Mouse (Mus musculus): Measurements from ENCODE around the gene Fam71f1. TPM values are rescaled to one million over a fixed set of nuclear protein-coding genes. Genes with fewer than 3 reads are reported as not detected.

Fam71f1 gene
- polyA plus RNA-seq (2015; fragmentation: Illumina TruSeq; extraction: RNeasy Lipid Tissue Mini Kit (QIAGEN cat#74804); ENCODE audit: insufficient read depth, low read depth, low replicate concordance), result not detected

GRCm38 (mm10) chr6:29318879-29319278 lies at the start of gene Fam71f1:
TSS of gene Fam71f1 (plus strand) at chr6:29319140.

GRCm38 (mm10) chr6:29272312-29273072 lies 46.4 kb upstream of the Fam71f1 start, which contains the start of gene Hilpda:
TSS of gene Hilpda (plus strand) at chr6:29272488.

DNA sequence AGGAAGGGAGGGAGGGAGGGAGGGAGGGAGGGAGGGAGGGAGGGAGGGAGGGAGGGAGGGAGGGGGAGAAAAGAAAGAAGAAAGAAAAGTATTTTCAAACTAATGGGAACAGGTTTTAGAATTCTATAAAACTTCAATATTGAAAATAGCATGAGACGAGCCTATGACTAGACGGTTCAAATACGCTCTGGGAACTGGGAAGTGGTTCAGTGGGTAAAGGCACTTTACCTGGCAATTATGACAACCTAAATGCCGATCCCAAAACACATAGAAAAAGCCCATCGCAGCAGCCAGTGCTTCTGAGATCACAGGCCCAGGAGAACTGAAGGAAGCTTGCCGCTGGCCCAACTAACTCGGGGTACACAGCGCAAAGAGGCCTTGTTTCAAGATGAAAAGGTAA lies 39.6 kb upstream of the Fam71f1 start, which contains the start of gene Fam71f2:
Gene Fam71f2, plus strand, starts transcription at position 301 of the 400 bp plus-strand sequence.

GRCm38 (mm10) chr6:29347665-29348370 lies 28.9 kb downstream of the Fam71f1 start, which contains the start of gene Calu:
TSS of gene Calu (plus strand) at chr6:29348069.

Other genes with a start within 250 kb of the Fam71f1 start
- 13.7 TPM for gene Rbm28, start 154.1 kb upstream of the Fam71f1 start, polyA plus RNA-seq (2015; fragmentation: Illumina TruSeq; extraction: RNeasy Lipid Tissue Mini Kit (QIAGEN cat#74804); ENCODE audit: insufficient read depth, low read depth, low replicate concordance)
- gene Prrt4, start 139.6 kb upstream of the Fam71f1 start, polyA plus RNA-seq (2015; fragmentation: Illumina TruSeq; extraction: RNeasy Lipid Tissue Mini Kit (QIAGEN cat#74804); ENCODE audit: insufficient read depth, low read depth, low replicate concordance), result 0.31 TPM
- gene Impdh1, start 102.8 kb upstream of the Fam71f1 start, polyA plus RNA-seq (2015; fragmentation: Illumina TruSeq; extraction: RNeasy Lipid Tissue Mini Kit (QIAGEN cat#74804); ENCODE audit: insufficient read depth, low read depth, low replicate concordance), result 26.2 TPM
- gene Hilpda, start 46.7 kb upstream of the Fam71f1 start, polyA plus RNA-seq (2015; fragmentation: Illumina TruSeq; extraction: RNeasy Lipid Tissue Mini Kit (QIAGEN cat#74804); ENCODE audit: insufficient read depth, low read depth, low replicate concordance), result 2.7 TPM
- 1.2 TPM for gene Fam71f2, start 39.5 kb upstream of the Fam71f1 start, polyA plus RNA-seq (2015; fragmentation: Illumina TruSeq; extraction: RNeasy Lipid Tissue Mini Kit (QIAGEN cat#74804); ENCODE audit: insufficient read depth, low read depth, low replicate concordance)
- 42.3 TPM for gene Calu, start 28.9 kb downstream of the Fam71f1 start, polyA plus RNA-seq (2015; fragmentation: Illumina TruSeq; extraction: RNeasy Lipid Tissue Mini Kit (QIAGEN cat#74804); ENCODE audit: insufficient read depth, low read depth, low replicate concordance)
- gene Opn1sw, start 69.3 kb downstream of the Fam71f1 start, polyA plus RNA-seq (2015; fragmentation: Illumina TruSeq; extraction: RNeasy Lipid Tissue Mini Kit (QIAGEN cat#74804); ENCODE audit: insufficient read depth, low read depth, low replicate concordance), result not detected
- gene Ccdc136, start 77.2 kb downstream of the Fam71f1 start, polyA plus RNA-seq (2015; fragmentation: Illumina TruSeq; extraction: RNeasy Lipid Tissue Mini Kit (QIAGEN cat#74804); ENCODE audit: insufficient read depth, low read depth, low replicate concordance), result 1.1 TPM
- gene Flnc, start 114.1 kb downstream of the Fam71f1 start, polyA plus RNA-seq (2015; fragmentation: Illumina TruSeq; extraction: RNeasy Lipid Tissue Mini Kit (QIAGEN cat#74804); ENCODE audit: insufficient read depth, low read depth, low replicate concordance), result 2.3 TPM
- 71.5 TPM for gene Atp6v1f, start 148.6 kb downstream of the Fam71f1 start, polyA plus RNA-seq (2015; fragmentation: Illumina TruSeq; extraction: RNeasy Lipid Tissue Mini Kit (QIAGEN cat#74804); ENCODE audit: insufficient read depth, low read depth, low replicate concordance)
- gene Atp6v1fnb, start 152.3 kb downstream of the Fam71f1 start, polyA plus RNA-seq (2015; fragmentation: Illumina TruSeq; extraction: RNeasy Lipid Tissue Mini Kit (QIAGEN cat#74804); ENCODE audit: insufficient read depth, low read depth, low replicate concordance), result not detected
- gene Kcp, start 188.8 kb downstream of the Fam71f1 start, polyA plus RNA-seq (2015; fragmentation: Illumina TruSeq; extraction: RNeasy Lipid Tissue Mini Kit (QIAGEN cat#74804); ENCODE audit: insufficient read depth, low read depth, low replicate concordance), result 1.1 TPM
- 2.5 TPM for gene Irf5, start 207.5 kb downstream of the Fam71f1 start, polyA plus RNA-seq (2015; fragmentation: Illumina TruSeq; extraction: RNeasy Lipid Tissue Mini Kit (QIAGEN cat#74804); ENCODE audit: insufficient read depth, low read depth, low replicate concordance)

Data from pancreas, adult 10 weeks (tissue).